Mouse (Mus musculus): ENCODE measurements around the gene Btbd35f23.
"Not testable (repeated sequence)": the region's sequence is repeated elsewhere in the genome, so short reads cannot be mapped to it uniquely, and the experiment has no call there.

Gene Btbd35f23

GRCm38 (mm10) chrX:3076575-3076974, at the start of gene Btbd35f23:
Gene Btbd35f23 (plus strand): TSS chrX:3076875.
- in situ Hi-C loops (cut with MboI; ENCODE audit: low pct_unique_long_range_greater_than_20kb in 1 of 2, low sequenced_read_pairs in 2 of 2, unreplicated experiment in 1 of 2) = not testable (repeated sequence)
